Mouse (Mus musculus) liver, postnatal 0 days (tissue): ENCODE results near the gene Casp4.

Experiments used
- CTCF ChIP-seq: sonication (generic); IDR thresholded peaks from 2 replicates; pipeline ENCODE4 v1.5.1; 2016; ENCODE audit warnings: antibody characterized with exemption, low read depth
- EP300 ChIP-seq: IDR thresholded peaks from 2 replicates; pipeline ENCODE4 v1.6.1; 2016; ENCODE audit warnings: antibody characterized with exemption, low read depth, mild to moderate bottlenecking

DNA sequence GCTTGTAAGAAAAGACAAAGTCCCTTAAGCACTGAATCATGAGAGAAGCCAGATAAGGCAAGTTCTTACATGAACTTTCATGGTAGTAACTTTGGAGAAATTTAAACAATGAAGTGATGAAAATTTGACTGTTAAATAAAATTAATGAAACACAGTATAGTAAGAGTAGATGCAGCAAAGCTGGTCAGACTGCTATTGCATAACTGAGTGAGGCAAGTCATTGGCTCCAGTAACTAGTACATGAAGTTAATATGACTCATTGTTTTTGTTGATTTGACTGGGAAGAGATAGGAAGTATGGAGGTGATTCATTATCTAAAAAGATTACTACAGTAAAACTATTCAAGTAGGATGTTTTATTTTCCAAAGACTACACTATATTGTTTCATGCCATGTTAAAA, 48.2 kb downstream of the Casp4 start:
- TF ChIP-seq CTCF (no peak), EP300 (no peak)
